Comparison of ENCODE assay signal across 14 mouse cellular contexts in the genomic region with DNA sequence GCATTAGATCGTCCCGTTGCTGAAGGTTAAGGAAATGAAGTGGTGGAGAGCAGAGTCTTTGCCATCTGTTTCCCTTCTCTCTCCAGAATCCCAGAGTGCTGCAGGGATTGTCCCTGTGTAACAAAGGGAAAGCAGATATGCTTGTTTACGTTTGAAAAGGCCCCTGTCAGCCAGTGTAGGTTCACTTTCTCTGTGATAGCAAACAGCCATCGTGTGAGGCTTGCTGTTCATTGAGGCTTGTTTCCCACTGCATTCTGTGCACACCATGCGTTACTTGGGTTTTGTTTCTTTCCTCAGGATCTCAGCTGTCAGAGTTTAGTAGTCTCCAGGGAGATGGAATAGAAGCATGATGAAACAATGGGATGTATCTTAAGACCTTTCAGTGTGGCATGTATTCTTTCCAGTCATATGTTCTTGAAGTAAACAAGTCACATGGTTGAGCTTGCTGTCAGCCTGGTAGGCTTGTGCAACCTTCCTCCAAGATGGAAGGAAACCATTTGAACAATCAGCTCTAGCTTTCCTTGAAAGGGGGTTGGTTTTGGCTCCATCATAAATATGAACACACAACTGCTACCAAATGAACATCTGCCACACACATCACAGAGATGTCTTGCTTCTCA.
DNase-seq lines count a peak whose midpoint lies in the region; ATAC-seq and TF ChIP-seq lines count a peak whose summit lies in the region.
"Had no signal": no experiment of that assay in that cellular context is flagged by ENCODE, and none has a peak within 500 bp of the region (broad histone marks: within the 10 kb centered on the region; RNA-seq: fewer than 3 reads in every experiment).

No protein-coding gene starts in this region.

- no peak overlapping the region for H3K4me3 ChIP-seq in kidney, postnatal 0 days (replicated peaks; ENCODE audit: low read depth, low read length)
- H3K4me3 ChIP-seq in kidney, embryonic 14.5 days (ENCODE audit: low read length): no peak overlapping the region
- H3K4me3 ChIP-seq in forebrain, embryonic 10.5 days: no peak overlapping the region
- H3K4me3 ChIP-seq: erythroblast, embryonic 14.5 days; limb, embryonic 12.5 days had no signal

- H3K36me3 ChIP-seq in kidney, postnatal 0 days (ENCODE audit: insufficient read depth, low read length): no peaks in the 10 kb centered on the region
- H3K36me3 ChIP-seq in kidney, embryonic 14.5 days (ENCODE audit: control insufficient read depth, insufficient read depth, low read length): no peaks in the 10 kb centered on the region
- no peaks in the 10 kb centered on the region for H3K36me3 ChIP-seq in forebrain, embryonic 10.5 days (replicated peaks)
- H3K36me3 ChIP-seq: limb, embryonic 12.5 days had no signal

- peak; percentile 29 for DNase-seq in kidney, postnatal 0 days (ENCODE audit: low spot score)
- peak; percentile 18 for DNase-seq in ZHBTc4 (ENCODE audit: low read depth, low spot score)
- DNase-seq in forebrain, embryonic 10.5 days (ENCODE audit: extremely low spot score, low spot score): no peak
- DNase-seq in mesoderm, embryonic 11.5 days (ENCODE audit: low read depth, low spot score): peak; percentile 44
- no peak for DNase-seq in ovary, postnatal 14 days (ENCODE audit: low spot score)
- DNase-seq in kidney, postnatal 4 days: no peak
- DNase-seq in lung, postnatal 25 days (ENCODE audit: low spot score): no peak
- DNase-seq: kidney, postnatal 10 days; right cerebral cortex, postnatal 14 days had no signal

- no peak for ATAC-seq in kidney, postnatal 0 days (replicated peaks; ENCODE audit: low FRiP score, low read depth)
- ATAC-seq in kidney, embryonic 14.5 days (ENCODE audit: low FRiP score, low TSS enrichment): no peak

- no peaks in the 10 kb centered on the region for H3K9me3 ChIP-seq in kidney, postnatal 0 days (replicated peaks; ENCODE audit: low read length)
- H3K9me3 ChIP-seq in kidney, embryonic 14.5 days (ENCODE audit: control insufficient read depth, low read length): no peaks in the 10 kb centered on the region
- no peaks in the 10 kb centered on the region for H3K9me3 ChIP-seq in forebrain, embryonic 10.5 days
- H3K9me3 ChIP-seq: limb, embryonic 12.5 days had no signal

- TF ChIP-seq CTCF in kidney, postnatal 0 days (IDR thresholded peaks at IDR 0.05; ENCODE audit: low read depth): no peak

- H3K4me2 ChIP-seq in kidney, postnatal 0 days (ENCODE audit: low read length): no peak overlapping the region
- H3K4me2 ChIP-seq in kidney, embryonic 14.5 days (replicated peaks; ENCODE audit: low read depth, low read length): no peak overlapping the region
- H3K4me2 ChIP-seq: heart, embryonic 11.5 days; limb, embryonic 12.5 days had no signal

- no peaks in the 10 kb centered on the region for H3K4me1 ChIP-seq in kidney, postnatal 0 days (replicated peaks; ENCODE audit: insufficient read depth, low read length)
- no peaks in the 10 kb centered on the region for H3K4me1 ChIP-seq in kidney, embryonic 14.5 days (ENCODE audit: control insufficient read depth, insufficient read depth, low read length)
- peaks cover 70% of the 10 kb centered on the region for H3K4me1 ChIP-seq in forebrain, embryonic 10.5 days
- H3K4me1 ChIP-seq: limb, embryonic 12.5 days had no signal

- WGBS in kidney, postnatal 0 days: 20% methylated on average over 5 of the region's 5 CpGs
- 27% methylated on average over 5 of the region's 5 CpGs for WGBS in kidney, embryonic 14.5 days
- WGBS in forebrain, embryonic 10.5 days: 27% methylated on average over 5 of the region's 5 CpGs

- H3K27ac ChIP-seq in kidney, postnatal 0 days: no peak overlapping the region
- H3K27ac ChIP-seq in kidney, embryonic 14.5 days (ENCODE audit: low read depth, low read length): no peak overlapping the region
- H3K27ac ChIP-seq in forebrain, embryonic 10.5 days: peak overlapping the region; percentile 22; the same call in 1 of the 2 replicates
- H3K27ac ChIP-seq: limb, embryonic 12.5 days had no signal

- no peak overlapping the region for H3K9ac ChIP-seq in kidney, postnatal 0 days (ENCODE audit: low read depth, low read length)
- no peak overlapping the region for H3K9ac ChIP-seq in kidney, embryonic 14.5 days (ENCODE audit: low read depth, low read length)
- H3K9ac ChIP-seq: limb, embryonic 12.5 days had no signal

- no peaks in the 10 kb centered on the region for H3K27me3 ChIP-seq in kidney, postnatal 0 days (ENCODE audit: insufficient read depth, low read length)
- H3K27me3 ChIP-seq in kidney, embryonic 14.5 days (ENCODE audit: control insufficient read depth, insufficient read depth, low read length): no peaks in the 10 kb centered on the region
- H3K27me3 ChIP-seq in forebrain, embryonic 10.5 days (ENCODE audit: poor library complexity, severe bottlenecking): no peaks in the 10 kb centered on the region
- H3K27me3 ChIP-seq: CH12.LX; limb, embryonic 12.5 days had no signal

Comparison
In these comparisons a context has a peak if more than half of its experiments do, and no peak if none do; other contexts are left out.
1. DNase-seq: peak in kidney, postnatal 0 days (single experiment), ZHBTc4 (single experiment) and mesoderm, embryonic 11.5 days (single experiment); none in forebrain, embryonic 10.5 days (single experiment), ovary, postnatal 14 days (single experiment), kidney, postnatal 4 days (0 of 2) and lung, postnatal 25 days (single experiment).